Mouse (Mus musculus) lung, postnatal 0 days (tissue): ENCODE results near the gene Rho. TPM values are rescaled to one million over a fixed set of nuclear protein-coding genes. Genes with fewer than 3 reads are reported as not detected.
A peak's percentile ranks its signal among the peaks of the same experiment; 100 is the strongest.

Experiments
- ATAC-seq: fragments of 200-750 bp; cut with Nextera tagmentation; 2 replicates; pipeline ENCODE4 v1.8.0; 2017; ENCODE audit warnings: moderate library complexity
- DNase-seq: peaks from one replicate; pipeline ENCODE4 v3.0.0-alpha.2; 2016; ENCODE audit warnings: low spot score
- H3K27ac ChIP-seq: fragments of 300-500 bp; sonication (generic); 2 replicates; pipeline ENCODE4 v1.5.1; 2014; ENCODE audit warnings: antibody characterized with exemption, mild to moderate bottlenecking, low read length, mixed read lengths
- H3K27me3 ChIP-seq: fragments of 300-500 bp; sonication (generic); replicated peaks from 2 replicates; pipeline ENCODE4 v1.6.1; 2014; ENCODE audit warnings: low read length, mixed read lengths; ENCODE audit not compliant: insufficient read depth
- H3K36me3 ChIP-seq: fragments of 300-500 bp; sonication (generic); 2 replicates; pipeline ENCODE4 v1.6.1; 2014; ENCODE audit warnings: low read length, mixed read lengths; ENCODE audit not compliant: insufficient read depth
- H3K4me1 ChIP-seq: fragments of 300-500 bp; sonication (generic); 2 replicates; pipeline ENCODE4 v1.6.1; 2014; ENCODE audit warnings: antibody characterized with exemption, low read depth, low read length, mixed read lengths; ENCODE audit not compliant: insufficient read depth
- H3K4me2 ChIP-seq: fragments of 300-500 bp; sonication (generic); replicated peaks from 2 replicates; pipeline ENCODE4 v1.6.1; 2014; ENCODE audit warnings: low read depth, mild to moderate bottlenecking, low read length, moderate library complexity, mixed read lengths
- H3K4me3 ChIP-seq: fragments of 300-500 bp; sonication (generic); 2 replicates; pipeline ENCODE4 v1.5.1; 2014; ENCODE audit warnings: low read depth, low read length
- H3K9ac ChIP-seq: fragments of 300-500 bp; sonication (generic); replicated peaks from 2 replicates; pipeline ENCODE4 v1.6.1; 2014; ENCODE audit warnings: low read depth, mild to moderate bottlenecking
- H3K9me3 ChIP-seq: fragments of 300-500 bp; sonication (generic); 2 replicates; pipeline ENCODE4 v1.6.1; 2016; ENCODE audit warnings: low read length, mixed read lengths
- CTCF ChIP-seq: IDR thresholded peaks from 2 replicates; pipeline ENCODE4 v1.5.1; 2016; ENCODE audit warnings: antibody characterized with exemption, mild to moderate bottlenecking
- EP300 ChIP-seq: IDR thresholded peaks from 2 replicates; pipeline ENCODE4 v1.6.1; 2016; ENCODE audit warnings: antibody characterized with exemption, mild to moderate bottlenecking, control low read depth
- WGBS: fragments of 180-500 bp; shearing (Covaris S2); extraction: QIAGEN DNeasy Blood & Tissue Kit; methylation state at CpG from one replicate; pipeline ENCODE4 v1.1.7; 2014; 5-methylcytosine and 5-hydroxymethylcytosine counted together
- polyA plus RNA-seq: library from polyadenylated mRNA; unstranded; fragments of >200 nt; fragmentation: Nextera tagmentation; extraction: Ambion mirVana; gene quantifications from 2 replicates; pipeline ENCODE4 v1.2.1, GENCODE M21; 2015

Gene Rho
- polyA plus RNA-seq, 1 experiment from 2014 or later: 0.04 TPM

- 24% methylated on average over 8 of the region's 8 CpGs for WGBS
- peaks cover 6% of the 10 kb centered on the region; the same call in 1 of the 2 replicates for H3K4me1 ChIP-seq
- no peaks in the 10 kb centered on the region for H3K36me3 ChIP-seq
- no peaks in the 10 kb centered on the region for H3K9me3 ChIP-seq
- peak; percentile 86 for ATAC-seq
- TF ChIP-seq CTCF (no peak), EP300 (no peak; the same call in 1 of the 2 replicates)
- H3K4me2 ChIP-seq: no peak overlapping the region
- no peaks in the 10 kb centered on the region for H3K27me3 ChIP-seq
- peak; percentile 89 for DNase-seq
- no peak overlapping the region for H3K9ac ChIP-seq
- H3K4me3 ChIP-seq: no peak overlapping the region
- peak overlapping the region; percentile 79 for H3K27ac ChIP-seq
These were observed 40.0 kb upstream of the Rho start for GRCm38 (mm10) chr6:115891497-115892061.

- TF ChIP-seq CTCF (no peak), EP300 (no peak)
- no peak for ATAC-seq
- H3K9me3 ChIP-seq: no peaks in the 10 kb centered on the region
- peak overlapping the region; percentile 51 for H3K27ac ChIP-seq
- WGBS: 73% methylated on average over 3 of the region's 3 CpGs
- H3K4me2 ChIP-seq: no peak overlapping the region
- H3K4me3 ChIP-seq: no peak overlapping the region
- DNase-seq: no peak
- no peaks in the 10 kb centered on the region for H3K36me3 ChIP-seq
- H3K9ac ChIP-seq: no peak overlapping the region
- H3K27me3 ChIP-seq: no peaks in the 10 kb centered on the region
- H3K4me1 ChIP-seq: peaks cover 6% of the 10 kb centered on the region; the same call in 1 of the 2 replicates
These were observed 39.2 kb upstream of the Rho start for GRCm38 (mm10) chr6:115892363-115892762.

- no peak for ATAC-seq
- no peak overlapping the region for H3K9ac ChIP-seq
- no peaks in the 10 kb centered on the region; the same call in 1 of the 2 replicates for H3K4me1 ChIP-seq
- WGBS: 79% methylated on average over 1 of the region's 1 CpGs
- H3K27ac ChIP-seq: peak overlapping the region; percentile 64; the same call in 1 of the 2 replicates
- no peak overlapping the region for H3K4me2 ChIP-seq
- H3K27me3 ChIP-seq: no peaks in the 10 kb centered on the region
- no peaks in the 10 kb centered on the region for H3K9me3 ChIP-seq
- no peaks in the 10 kb centered on the region for H3K36me3 ChIP-seq
- TF ChIP-seq EP300 (no peak), CTCF (no peak)
- H3K4me3 ChIP-seq: no peak overlapping the region
- peak; percentile 44 for DNase-seq
These were observed 35.2 kb upstream of the Rho start for GRCm38 (mm10) chr6:115896346-115896745.

- ATAC-seq (peak; percentile 37), DNase-seq (peak; percentile 79)
- H3K27me3 ChIP-seq: no peaks in the 10 kb centered on the region
- no peak for TF ChIP-seq CTCF
- no peak for TF ChIP-seq EP300
- no peaks in the 10 kb centered on the region for H3K36me3 ChIP-seq
- no peaks in the 10 kb centered on the region for H3K9me3 ChIP-seq
- no peak overlapping the region for H3K4me2 ChIP-seq
- H3K4me3 ChIP-seq: no peak overlapping the region
- peak overlapping the region; percentile 64 for H3K27ac ChIP-seq
- H3K4me1 ChIP-seq: no peaks in the 10 kb centered on the region
- no peak overlapping the region for H3K9ac ChIP-seq
- WGBS: 55% methylated on average over 4 of the region's 4 CpGs
These were observed 34.4 kb upstream of the Rho start for GRCm38 (mm10) chr6:115897117-115897516.

DNA sequence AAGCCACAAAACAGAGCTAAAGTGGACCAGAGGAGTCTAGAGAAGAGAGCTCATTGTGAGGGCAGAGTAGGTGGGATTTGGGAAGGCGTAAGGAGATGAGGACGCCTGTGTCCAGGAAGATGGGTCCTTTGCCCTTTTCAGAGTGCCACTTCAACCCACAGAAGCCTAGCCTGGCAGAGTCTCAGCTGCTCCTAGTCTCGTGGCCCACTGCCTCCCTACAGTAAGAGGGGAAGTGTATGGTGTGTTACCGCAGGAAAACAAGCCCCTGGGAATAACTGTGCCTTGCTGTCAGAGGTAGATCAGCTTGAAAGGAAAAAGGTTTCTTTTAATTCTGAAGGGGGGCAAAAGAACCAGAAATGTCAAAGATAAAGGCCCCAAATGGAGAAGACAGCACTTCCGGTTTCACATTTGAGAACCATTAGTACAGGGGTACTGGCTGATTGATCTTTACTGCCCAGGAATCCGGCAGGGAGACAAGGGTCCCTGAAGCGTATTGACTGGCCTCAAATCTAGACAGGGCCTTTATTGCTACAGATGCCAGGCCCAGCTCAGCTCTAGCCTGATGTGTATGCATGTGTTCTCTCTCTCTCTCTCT, 33.5 kb upstream of the Rho start:
- DNase-seq (no peak), ATAC-seq (no peak)
- Histone ChIP-seq H3K4me3 (no peak overlapping the region), H3K4me2 (no peak overlapping the region), H3K27me3 (no peaks in the 10 kb centered on the region), H3K9ac (no peak overlapping the region), H3K9me3 (no peaks in the 10 kb centered on the region), H3K36me3 (no peaks in the 10 kb centered on the region), H3K4me1 (no peaks in the 10 kb centered on the region), H3K27ac (0 out of 2 replicates have a peak overlapping the region, but pooled peaks have one; percentile 64)
- WGBS: 85% methylated on average over 7 of the region's 7 CpGs
- no peak for TF ChIP-seq CTCF
- no peak for TF ChIP-seq EP300

DNA sequence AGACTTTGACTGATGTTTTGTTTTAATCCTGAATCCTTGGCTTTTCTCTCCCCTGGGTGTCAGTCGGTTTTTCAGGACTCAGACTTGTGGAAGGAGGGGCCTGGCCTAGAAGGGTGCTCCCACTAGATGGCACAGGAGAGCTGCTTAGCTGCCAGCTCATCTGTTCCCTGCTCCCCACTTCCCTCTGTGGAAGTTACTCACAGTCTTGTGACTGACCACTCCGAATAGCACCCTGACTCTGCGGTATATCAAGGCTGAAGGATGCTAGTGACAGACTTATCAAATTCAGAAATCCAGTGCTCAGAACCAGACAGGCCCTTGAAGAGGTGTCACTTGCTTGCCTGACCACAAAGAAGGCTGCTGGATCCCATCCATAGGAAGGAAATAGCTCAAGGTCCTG, 30.5 kb upstream of the Rho start:
- TF ChIP-seq EP300 (no peak), CTCF (peak; percentile 93)
- Histone ChIP-seq H3K9me3 (no peaks in the 10 kb centered on the region), H3K4me2 (no peak overlapping the region), H3K27ac (peak overlapping the region; percentile 62), H3K9ac (no peak overlapping the region), H3K4me3 (no peak overlapping the region), H3K27me3 (no peaks in the 10 kb centered on the region), H3K4me1 (peaks cover 8% of the 10 kb centered on the region; the same call in 1 of the 2 replicates), H3K36me3 (no peaks in the 10 kb centered on the region)
- 6% methylated on average over 3 of the region's 3 CpGs for WGBS
- DNase-seq (peak; percentile 88), ATAC-seq (peak; percentile 81)
